Mouse (Mus musculus): ENCODE data around the gene Gm42517. TPM values are rescaled to one million over a fixed set of nuclear protein-coding genes. Genes with fewer than 3 reads are reported as not detected.

Gm42517 gene
- not detected for polyA plus RNA-seq (2017; shearing (Covaris generic))

GRCm38 (mm10) chr5:108367871-108368332 lies at the start of gene Gm42517:
Gene Gm42517, minus strand, starts transcription at chr5:108367922.

GRCm38 (mm10) chr5:108388201-108388600 lies 20.5 kb upstream of the Gm42517 start, which contains the start of gene Pde6b:
Gene Pde6b, plus strand, starts transcription at chr5:108388391.

Other genes with a start within 250 kb of the Gm42517 start
- gene Tmed5, start 235.3 kb downstream of the Gm42517 start, polyA plus RNA-seq (2017; shearing (Covaris generic)): 76.2 TPM
- 0.68 TPM for gene Ccdc18, start 235.0 kb downstream of the Gm42517 start, polyA plus RNA-seq (2017; shearing (Covaris generic))
- gene Dr1, start 99.0 kb downstream of the Gm42517 start, polyA plus RNA-seq (2017; shearing (Covaris generic)): 39.6 TPM
- 2.3 TPM for gene Pigg, start 55.3 kb downstream of the Gm42517 start, polyA plus RNA-seq (2017; shearing (Covaris generic))
- 0.57 TPM for gene Pde6b, start 20.5 kb upstream of the Gm42517 start, polyA plus RNA-seq (2017; shearing (Covaris generic))
- 89.3 TPM for gene Atp5k, start 66.5 kb upstream of the Gm42517 start, polyA plus RNA-seq (2017; shearing (Covaris generic))
- gene Mfsd7a, start 81.0 kb upstream of the Gm42517 start, polyA plus RNA-seq (2017; shearing (Covaris generic)): not detected
- 13.3 TPM for gene Pcgf3, start 93.3 kb upstream of the Gm42517 start, polyA plus RNA-seq (2017; shearing (Covaris generic))
- gene Cplx1, start 182.1 kb upstream of the Gm42517 start, polyA plus RNA-seq (2017; shearing (Covaris generic)): not detected